Mouse (Mus musculus) embryonic fibroblast, embryonic 13.5 days (primary cell): ENCODE data around the gene Pan3. TPM values are rescaled to one million over a fixed set of nuclear protein-coding genes. Genes with fewer than 3 reads are reported as not detected.

Experiments used
- H3K27ac ChIP-seq: 2 replicates; pipeline ENCODE4 v1.5.1; 2012; ENCODE audit warnings: low read length, control low read depth, inconsistent platforms; ENCODE audit not compliant: insufficient read depth
- H3K4me1 ChIP-seq: 2 replicates; pipeline ENCODE4 v1.6.1; 2011; ENCODE audit warnings: low read length; ENCODE audit not compliant: control insufficient read depth, insufficient read depth
- H3K4me3 ChIP-seq: 2 replicates; pipeline ENCODE4 v1.5.1; 2011; ENCODE audit warnings: mild to moderate bottlenecking, control low read depth, low read length; ENCODE audit not compliant: insufficient read depth
- CTCF ChIP-seq: IDR thresholded peaks from 2 replicates; pipeline ENCODE4 v1.5.1; 2011; ENCODE audit warnings: mild to moderate bottlenecking, control low read depth, low read length, moderate library complexity, borderline replicate concordance; ENCODE audit not compliant: insufficient read depth
- POLR2A ChIP-seq: IDR thresholded peaks from 2 replicates; pipeline ENCODE4 v1.6.1; 2011; ENCODE audit warnings: low read depth, mild to moderate bottlenecking, control low read depth, low read length, moderate library complexity
- polyA plus RNA-seq: library from polyadenylated mRNA; stranded (reverse); fragments of >200 nt; gene quantifications from 2 replicates; pipeline ENCODE4 v1.2.4, GENCODE M21; 2011; ENCODE audit warnings: low read depth; ENCODE audit not compliant: missing spikeins, insufficient read length

Gene Pan3
- polyA plus RNA-seq, 1 experiment = 105 TPM

GRCm38 (mm10) chr5:147477106-147477505 lies 47.1 kb downstream of the Pan3 start:
- TF ChIP-seq CTCF = no peak
- no peak for TF ChIP-seq POLR2A
- Histone ChIP-seq H3K27ac (no peak overlapping the region), H3K4me1 (no peaks in the 10 kb centered on the region), H3K4me3 (no peak overlapping the region)

GRCm38 (mm10) chr5:147479341-147479740 lies 49.4 kb downstream of the Pan3 start:
- H3K4me3 ChIP-seq = no peak overlapping the region
- no peak for TF ChIP-seq POLR2A
- TF ChIP-seq CTCF = no peak
- no peaks in the 10 kb centered on the region for H3K4me1 ChIP-seq
- no peak overlapping the region for H3K27ac ChIP-seq

GRCm38 (mm10) chr5:147484142-147484541 lies 54.2 kb downstream of the Pan3 start:
- H3K27ac ChIP-seq = no peak overlapping the region
- H3K4me3 ChIP-seq = no peak overlapping the region
- H3K4me1 ChIP-seq = no peaks in the 10 kb centered on the region
- TF ChIP-seq POLR2A (no peak), CTCF (no peak)

- Histone ChIP-seq H3K4me1 (peaks cover 4% of the 10 kb centered on the region; the same call in 1 of the 2 replicates), H3K4me3 (no peak overlapping the region), H3K27ac (no peak overlapping the region)
- TF ChIP-seq CTCF (no peak), POLR2A (no peak)
Observed at GRCm38 (mm10) chr5:147489226-147489625, 59.3 kb downstream of the Pan3 start.

- Histone ChIP-seq H3K27ac (no peak overlapping the region), H3K4me1 (peaks cover 8% of the 10 kb centered on the region), H3K4me3 (no peak overlapping the region)
- TF ChIP-seq POLR2A (no peak), CTCF (no peak)
Observed at GRCm38 (mm10) chr5:147490907-147491306, 60.9 kb downstream of the Pan3 start.

GRCm38 (mm10) chr5:147492511-147492910 lies 62.5 kb downstream of the Pan3 start:
- TF ChIP-seq CTCF = no peak
- Histone ChIP-seq H3K4me1 (peaks cover 8% of the 10 kb centered on the region), H3K4me3 (no peak overlapping the region), H3K27ac (no peak overlapping the region)

GRCm38 (mm10) chr5:147493205-147493604 lies 63.2 kb downstream of the Pan3 start:
- H3K4me1 ChIP-seq = peaks cover 8% of the 10 kb centered on the region
- TF ChIP-seq CTCF (no peak), POLR2A (no peak)
- peak overlapping the region; percentile 45; the same call in 1 of the 2 replicates for H3K27ac ChIP-seq
- no peak overlapping the region for H3K4me3 ChIP-seq

- TF ChIP-seq POLR2A = no peak
- TF ChIP-seq CTCF = no peak
- Histone ChIP-seq H3K4me1 (peaks cover 8% of the 10 kb centered on the region), H3K4me3 (no peak overlapping the region), H3K27ac (no peak overlapping the region)
Observed at GRCm38 (mm10) chr5:147493685-147494084, 63.7 kb downstream of the Pan3 start.

GRCm38 (mm10) chr5:147494388-147494787 lies 64.4 kb downstream of the Pan3 start:
- peaks cover 8% of the 10 kb centered on the region for H3K4me1 ChIP-seq
- TF ChIP-seq CTCF (no peak), POLR2A (no peak)
- H3K27ac ChIP-seq = no peak overlapping the region
- H3K4me3 ChIP-seq = no peak overlapping the region

GRCm38 (mm10) chr5:147494791-147495376 lies 64.9 kb downstream of the Pan3 start:
- H3K4me1 ChIP-seq = peaks cover 8% of the 10 kb centered on the region
- H3K27ac ChIP-seq = no peak overlapping the region
- H3K4me3 ChIP-seq = no peak overlapping the region
- TF ChIP-seq CTCF (no peak), POLR2A (no peak)
